Mouse (Mus musculus): ENCODE measurements around the gene Smtnl1.

The Smtnl1 gene

DNA sequence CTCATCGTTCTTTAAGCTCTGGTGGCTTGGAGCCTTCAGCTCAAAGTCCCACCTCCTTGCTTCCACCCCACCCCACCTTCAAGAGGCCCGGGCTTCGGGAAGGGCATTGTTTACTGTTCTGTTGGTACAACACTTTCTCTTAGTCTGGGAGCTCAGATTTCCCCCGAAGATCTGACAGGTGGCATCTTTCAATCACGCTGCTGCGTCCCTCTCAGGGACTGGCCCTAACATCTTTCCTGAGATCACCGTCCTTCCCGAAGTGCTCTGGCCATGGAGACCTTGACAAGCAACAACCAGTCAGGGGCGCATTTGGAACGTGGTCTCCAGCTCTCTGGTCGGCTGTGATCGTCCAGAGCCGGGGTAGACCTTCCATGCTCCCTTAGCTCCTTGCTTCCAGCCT, at the start of gene Smtnl1:
TSS of gene Smtnl1 (minus strand) at position 101 of the 400 bp plus-strand sequence.
- in situ Hi-C loops (cut with MboI, MseI) = no loop called here

DNA sequence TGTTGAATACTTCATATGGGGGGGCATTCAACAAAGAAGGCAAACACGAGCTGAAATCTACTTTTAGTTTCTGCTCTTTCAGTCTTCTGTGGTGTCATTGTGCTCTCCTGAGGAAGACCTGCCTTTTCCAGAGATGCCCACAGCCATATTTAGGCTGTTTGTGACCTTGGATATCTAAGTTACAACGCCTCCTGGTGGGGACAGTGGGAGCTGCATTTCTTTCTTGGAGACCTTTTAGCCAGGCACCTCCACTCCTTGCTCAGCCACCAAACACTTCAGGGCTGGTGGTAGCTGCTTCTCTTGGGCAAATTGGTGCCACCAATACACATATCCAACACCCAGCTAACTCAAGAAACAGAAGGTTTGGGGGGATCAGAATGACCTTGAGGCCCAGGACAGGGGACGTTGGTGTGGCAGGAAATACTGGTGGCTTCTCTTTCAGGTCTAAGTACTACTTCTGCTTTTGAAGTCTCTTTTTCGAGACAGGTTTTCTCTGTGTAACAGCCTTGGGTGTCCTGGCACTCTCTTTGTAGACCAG, 48.2 kb upstream of the Smtnl1 start:
- in situ Hi-C loops (cut with MboI, MseI) = no loop called here

DNA sequence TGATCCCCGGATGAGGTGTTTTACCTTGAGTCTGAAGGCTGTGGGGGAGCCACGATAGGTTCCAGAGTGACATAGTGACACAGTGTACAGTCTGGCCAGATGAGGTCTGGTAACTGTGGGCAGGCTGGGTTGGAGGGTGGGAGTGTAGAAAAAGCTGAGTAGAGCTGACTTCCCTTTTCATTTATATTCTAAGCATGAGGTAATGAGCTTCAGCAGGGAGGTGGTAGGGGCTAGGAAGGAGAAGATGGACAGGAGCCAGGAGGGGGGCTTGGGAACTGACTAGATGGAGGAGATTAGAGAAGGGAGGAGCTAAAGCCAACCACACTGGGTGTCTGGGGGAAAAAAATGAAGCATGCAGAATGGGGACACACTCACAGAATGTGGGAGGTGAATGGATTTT, 46.5 kb upstream of the Smtnl1 start:
- in situ Hi-C loops (cut with MboI, MseI) = no loop called here

DNA sequence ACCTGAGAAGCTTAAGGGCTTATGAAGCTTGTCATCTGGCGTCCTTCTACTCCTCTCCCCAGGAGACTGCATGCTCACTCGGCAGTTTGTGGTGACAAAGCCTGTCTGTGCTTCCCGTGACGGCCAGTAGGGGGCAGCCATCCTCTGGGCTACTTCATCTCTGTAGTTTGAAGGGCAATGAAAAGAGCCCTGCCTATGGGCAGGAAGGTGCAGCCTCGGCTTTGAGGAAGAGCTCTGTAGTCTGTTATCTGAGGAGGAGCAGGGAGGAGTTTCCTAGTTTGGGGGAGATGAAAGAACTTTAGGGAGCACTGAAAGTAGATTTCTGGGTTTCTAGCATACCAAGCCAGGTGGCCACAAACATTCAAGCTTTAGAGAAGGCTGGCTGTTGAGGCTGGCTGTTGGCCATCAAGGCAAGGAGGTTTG, 46.1 kb upstream of the Smtnl1 start:
- in situ Hi-C loops (cut with MboI, MseI) = no loop called here

DNA sequence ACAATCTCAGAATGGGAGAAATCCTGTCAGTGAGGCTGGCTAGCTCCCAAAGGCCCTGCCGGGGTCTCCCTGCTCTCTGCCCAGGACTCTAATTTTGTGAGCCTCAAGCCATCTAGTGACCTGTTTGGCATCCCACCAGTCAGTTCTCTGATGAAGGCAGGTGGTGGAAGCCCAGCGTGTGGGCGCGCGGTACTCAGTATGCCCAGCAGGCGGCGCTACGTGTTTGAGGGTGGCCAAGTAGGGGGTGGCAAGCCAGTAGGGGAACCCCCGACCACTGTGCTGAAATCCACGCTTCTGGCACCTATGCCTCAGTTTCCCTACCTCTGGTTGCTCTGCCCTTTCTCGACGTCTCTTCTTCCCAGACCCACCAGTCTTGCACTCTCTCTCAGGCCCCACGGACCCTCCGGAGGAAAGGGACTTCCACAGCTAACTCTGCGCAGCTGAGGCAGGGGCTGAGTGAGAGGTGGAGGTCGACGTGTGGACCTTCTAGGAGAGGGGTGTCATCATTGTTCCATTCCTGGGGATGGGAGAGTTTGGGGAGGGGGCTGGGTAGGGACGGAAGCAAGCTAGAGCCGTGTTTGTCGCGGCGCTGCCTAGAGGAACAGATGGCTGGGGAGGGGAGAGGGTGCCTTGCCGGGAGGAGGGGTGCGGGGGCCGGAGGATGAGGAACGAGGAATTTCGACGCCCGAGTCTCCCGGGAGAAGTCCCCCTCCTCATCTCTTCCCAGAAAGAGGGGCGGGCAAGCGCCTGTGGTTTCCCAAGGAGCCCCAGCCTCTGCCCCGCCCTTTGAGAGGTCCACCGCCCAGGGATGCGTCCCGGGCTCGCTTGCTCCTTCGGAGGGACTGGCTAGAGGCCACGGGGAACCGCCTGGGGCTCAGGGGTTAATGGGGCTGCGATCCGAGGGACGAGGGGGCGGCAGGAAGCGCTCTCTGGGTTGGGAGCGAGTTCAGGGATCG, 43.4 kb upstream of the Smtnl1 start:
- in situ Hi-C loops (cut with MboI, MseI) = no loop called here

DNA sequence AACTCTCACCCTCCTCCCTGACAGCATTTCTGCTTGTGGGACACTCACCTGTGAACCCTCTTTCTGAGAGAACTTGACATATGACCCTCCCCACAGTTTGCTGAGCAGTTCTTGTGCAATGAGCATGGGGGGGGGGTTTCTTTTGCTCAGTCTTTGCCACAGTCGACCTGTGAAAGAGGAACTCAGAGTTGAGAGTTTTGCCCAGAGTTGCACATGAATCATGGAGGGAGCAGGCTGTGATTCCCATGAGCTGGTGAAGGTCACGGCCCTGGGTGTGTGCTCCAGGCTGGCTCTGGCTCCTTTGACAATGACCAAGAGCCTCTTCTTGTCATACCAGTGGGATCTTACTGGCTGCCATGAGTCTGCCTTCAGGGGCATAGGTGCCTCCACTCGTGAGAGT, 39.8 kb upstream of the Smtnl1 start:
- in situ Hi-C loops (cut with MboI, MseI) = no loop called here

DNA sequence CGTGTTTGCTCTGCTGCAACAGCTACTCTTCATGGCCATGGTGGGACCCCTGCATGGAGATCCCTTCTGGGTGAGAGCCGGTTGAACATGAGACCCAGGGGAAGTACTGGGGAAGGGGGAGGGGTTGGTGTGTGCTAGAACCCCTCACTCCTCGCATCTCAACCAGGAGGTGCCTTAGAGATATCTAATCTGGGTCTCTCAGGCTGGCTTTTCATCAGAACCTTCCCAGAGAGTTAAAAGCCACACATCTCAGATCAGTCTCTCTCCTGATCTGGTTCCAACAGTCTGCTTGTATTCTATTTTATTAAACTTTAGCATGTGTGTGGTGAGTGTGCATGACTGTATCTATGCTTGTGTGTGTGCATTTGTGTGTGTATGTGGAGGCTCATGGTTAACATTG, 39.0 kb upstream of the Smtnl1 start:
- in situ Hi-C loops (cut with MboI, MseI) = no loop called here

DNA sequence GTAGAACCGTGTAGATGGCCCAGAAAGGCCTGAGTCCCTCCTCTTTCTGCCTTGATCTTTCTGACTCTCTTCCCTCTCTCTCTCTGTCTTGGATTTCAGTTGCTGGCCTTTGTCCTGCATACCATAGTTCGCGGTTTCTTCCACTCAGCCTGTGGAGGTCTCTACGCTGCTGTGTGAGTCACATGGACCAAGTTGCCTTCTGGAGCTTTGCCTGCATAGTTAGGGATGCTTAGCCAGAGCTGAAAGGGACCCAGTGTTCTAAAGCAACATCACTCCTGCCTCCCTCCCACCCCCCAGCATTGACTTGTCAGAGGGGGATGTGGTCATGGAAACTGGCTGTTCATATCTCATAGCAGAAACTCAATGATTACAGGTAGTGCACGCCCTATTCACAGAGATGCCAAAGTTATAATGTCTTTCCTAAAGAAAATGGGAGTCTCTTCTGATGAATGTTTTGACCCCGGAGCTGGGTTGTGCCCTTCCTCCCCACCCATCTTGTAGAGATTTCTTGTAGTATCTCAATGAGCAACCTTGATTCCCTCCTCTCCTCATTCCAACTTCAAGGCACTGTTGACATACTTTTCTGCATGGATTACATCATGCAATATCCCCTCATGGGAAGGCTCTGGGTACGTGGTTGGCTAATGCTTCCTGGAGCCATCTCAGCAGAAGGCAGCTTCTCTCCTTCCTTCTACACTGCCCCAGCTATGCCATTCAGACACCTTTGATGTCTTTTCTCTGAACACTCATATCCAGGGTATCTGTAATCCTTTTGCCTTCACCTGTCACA, 37.7 kb upstream of the Smtnl1 start:
- in situ Hi-C loops (cut with MboI, MseI) = no loop called here

DNA sequence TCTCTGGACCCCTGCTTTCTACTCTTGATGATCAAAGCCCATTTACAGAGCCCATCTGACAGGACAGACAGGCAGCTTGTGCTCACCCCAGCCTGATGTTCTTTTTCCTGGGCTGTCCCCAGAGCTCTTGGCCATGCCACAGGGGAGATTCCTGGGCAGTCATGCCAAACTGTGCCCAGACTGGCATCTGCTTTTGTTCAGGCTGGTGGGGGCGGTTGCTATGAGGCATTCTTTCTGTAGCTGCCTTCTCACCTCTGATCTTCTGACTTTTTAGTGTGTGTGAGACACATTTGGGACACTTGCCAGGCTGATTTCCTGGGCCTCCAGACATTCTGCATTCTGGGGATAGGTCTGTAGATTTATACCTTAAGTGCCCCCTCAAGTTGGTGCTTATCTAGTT, 36.1 kb upstream of the Smtnl1 start:
- in situ Hi-C loops (cut with MboI, MseI) = no loop called here

DNA sequence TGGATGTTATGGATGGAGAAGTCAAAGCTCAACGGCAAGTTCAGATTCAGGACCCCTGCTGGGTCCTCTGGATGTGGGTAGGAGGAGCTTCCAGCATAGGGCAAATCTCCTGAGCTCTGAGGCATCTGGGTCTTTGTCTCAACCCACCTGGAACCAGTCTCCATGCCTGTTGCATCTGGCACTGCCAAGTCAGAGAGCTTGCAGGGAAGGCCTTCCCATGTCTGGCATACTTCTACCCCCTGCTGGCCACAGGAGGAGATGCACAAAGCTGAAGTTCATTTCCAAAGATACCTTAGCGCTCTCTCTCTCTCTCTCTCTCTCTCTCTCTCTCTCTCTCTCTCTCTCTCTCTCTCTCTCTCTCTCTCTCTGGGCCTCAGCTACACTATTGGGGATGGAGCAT, 33.3 kb upstream of the Smtnl1 start:
- in situ Hi-C loops (cut with MboI, MseI) = no loop called here

DNA sequence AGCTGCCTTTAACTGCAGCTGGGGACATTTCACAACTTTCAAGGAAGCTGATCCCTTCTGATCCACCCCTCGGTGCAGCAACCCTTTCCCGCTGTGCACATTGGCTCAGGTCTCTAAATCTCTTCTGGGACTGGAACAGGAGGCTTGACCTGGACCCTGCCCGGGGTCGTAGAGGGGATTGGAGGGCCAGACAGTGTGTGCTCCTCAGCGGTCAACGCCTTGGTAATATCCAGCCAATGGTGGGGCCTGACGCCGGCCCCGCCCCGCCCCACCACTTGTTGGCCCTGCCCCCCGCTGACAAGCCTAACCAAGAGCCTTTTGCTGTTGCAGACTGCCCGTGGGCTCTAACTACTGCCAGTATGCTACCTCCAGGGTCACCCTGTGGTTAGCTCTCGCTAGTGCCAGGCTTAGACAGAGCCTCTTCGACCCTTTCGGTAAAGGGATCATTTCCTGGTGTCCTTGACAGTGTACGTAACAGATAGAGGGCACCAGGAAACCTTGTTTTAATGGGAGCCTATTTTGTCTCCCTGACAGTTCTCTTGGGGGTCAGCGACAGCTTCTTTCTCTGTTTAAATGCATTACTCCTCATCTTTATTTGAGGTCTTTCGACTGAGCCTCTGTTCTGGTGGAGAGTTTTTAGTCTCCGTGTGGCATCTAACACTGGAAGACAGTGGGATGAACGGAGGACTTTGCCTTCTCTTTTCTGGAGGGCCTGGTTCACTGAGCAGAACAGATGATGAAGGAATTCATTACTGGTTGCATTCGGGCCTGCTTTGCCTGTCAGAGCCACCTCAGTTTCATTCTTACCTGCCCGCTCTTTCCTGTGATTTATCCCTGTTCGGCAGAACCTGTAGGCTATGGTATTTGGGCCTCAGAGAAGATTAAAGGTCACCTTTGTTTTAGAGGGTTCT, 28.9 kb upstream of the Smtnl1 start:
- in situ Hi-C loops (cut with MboI, MseI) = no loop called here

DNA sequence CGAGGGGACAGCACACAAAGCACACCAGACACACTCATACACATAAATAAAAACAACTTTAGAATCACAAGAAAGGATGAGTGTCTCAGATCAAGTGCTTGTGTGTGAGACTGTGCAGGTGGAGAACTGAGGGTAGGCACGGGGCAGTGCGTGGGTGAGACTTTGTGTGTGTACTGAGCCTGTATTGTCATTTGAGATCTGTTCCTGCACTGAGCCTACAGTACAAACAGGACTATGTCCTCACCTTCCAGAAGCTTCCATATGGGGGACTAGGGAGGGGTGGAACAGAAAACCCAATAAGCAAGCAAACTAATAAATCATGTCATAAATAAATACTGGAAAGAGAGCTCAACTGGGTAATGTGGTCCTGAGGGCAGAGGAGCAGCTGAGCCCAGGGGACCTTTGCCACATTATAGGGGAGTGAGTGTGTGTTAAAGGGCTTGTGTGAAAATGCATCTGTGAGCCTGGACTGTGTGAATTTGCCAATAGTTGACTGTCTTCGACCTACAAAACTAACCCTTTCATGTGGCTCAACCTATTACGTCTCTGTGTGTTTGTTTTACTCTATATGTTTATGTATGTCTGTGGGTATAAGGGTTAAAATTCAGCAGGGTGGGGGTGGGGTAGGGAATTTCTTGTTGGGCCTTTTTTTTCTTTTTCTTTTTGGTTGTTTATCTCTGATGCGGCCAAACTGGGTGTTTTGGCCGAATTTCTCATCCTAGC, 28.1 kb upstream of the Smtnl1 start:
- in situ Hi-C loops (cut with MboI, MseI) = no loop called here

DNA sequence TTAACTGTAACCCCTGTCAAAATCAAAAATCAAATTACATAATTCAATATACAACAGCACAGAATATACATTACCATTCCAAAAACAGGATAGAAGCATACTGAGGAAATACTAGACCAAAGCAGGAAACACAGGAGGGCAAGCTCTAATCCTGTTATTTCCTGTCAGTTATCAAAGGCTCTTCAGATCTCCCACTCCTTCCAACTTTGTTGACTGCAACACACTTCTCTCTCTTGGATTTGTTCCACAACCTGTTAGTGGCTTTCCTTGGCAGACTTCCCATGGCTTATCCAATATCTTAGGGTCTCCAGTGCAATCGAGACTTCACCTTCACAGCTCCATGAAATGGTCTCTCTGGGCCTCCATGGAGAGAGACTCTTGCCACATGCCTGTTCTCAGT, 22.8 kb upstream of the Smtnl1 start:
- in situ Hi-C loops (cut with MboI, MseI) = no loop called here

DNA sequence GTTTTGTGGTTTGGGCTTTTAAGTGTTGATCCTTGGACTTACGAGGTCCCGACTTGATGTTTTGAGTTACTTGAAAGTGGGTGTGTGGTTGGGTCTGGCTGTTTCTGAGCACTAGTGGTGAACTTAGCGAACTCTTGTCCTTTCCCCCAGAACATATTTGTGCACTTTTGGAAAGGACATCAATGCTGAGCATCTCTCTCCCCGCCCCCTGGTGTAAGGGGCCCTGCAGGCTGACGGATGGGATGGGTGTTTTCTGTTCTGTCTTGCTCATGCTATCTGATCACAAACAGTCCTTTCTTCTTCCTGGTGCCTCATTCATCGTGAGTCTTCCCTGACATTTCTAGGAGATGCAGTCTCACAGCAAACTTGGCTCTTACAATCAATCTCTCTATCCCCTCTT, 21.2 kb upstream of the Smtnl1 start:
- in situ Hi-C loops (cut with MboI, MseI) = no loop called here

DNA sequence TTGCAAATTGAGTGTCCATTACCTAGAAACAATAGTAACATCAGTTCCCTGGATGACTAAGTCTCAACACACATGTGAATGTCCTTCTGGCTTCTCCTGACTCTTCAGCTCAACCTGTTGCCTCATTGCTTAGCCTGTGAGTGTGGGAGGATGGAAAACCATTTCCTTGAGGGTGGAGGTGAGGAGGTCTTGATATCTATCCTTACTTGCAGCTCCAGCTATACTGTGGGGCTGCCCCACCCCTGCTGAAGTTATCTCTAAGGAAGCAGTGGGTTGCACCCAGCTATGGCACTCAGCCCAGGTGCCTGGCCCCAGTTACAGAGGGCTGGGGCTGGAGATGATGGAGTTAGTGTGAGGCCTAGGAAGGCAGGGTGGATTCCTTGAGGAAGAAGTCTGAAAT, 19.5 kb upstream of the Smtnl1 start:
- in situ Hi-C loops (cut with MboI, MseI) = no loop called here

DNA sequence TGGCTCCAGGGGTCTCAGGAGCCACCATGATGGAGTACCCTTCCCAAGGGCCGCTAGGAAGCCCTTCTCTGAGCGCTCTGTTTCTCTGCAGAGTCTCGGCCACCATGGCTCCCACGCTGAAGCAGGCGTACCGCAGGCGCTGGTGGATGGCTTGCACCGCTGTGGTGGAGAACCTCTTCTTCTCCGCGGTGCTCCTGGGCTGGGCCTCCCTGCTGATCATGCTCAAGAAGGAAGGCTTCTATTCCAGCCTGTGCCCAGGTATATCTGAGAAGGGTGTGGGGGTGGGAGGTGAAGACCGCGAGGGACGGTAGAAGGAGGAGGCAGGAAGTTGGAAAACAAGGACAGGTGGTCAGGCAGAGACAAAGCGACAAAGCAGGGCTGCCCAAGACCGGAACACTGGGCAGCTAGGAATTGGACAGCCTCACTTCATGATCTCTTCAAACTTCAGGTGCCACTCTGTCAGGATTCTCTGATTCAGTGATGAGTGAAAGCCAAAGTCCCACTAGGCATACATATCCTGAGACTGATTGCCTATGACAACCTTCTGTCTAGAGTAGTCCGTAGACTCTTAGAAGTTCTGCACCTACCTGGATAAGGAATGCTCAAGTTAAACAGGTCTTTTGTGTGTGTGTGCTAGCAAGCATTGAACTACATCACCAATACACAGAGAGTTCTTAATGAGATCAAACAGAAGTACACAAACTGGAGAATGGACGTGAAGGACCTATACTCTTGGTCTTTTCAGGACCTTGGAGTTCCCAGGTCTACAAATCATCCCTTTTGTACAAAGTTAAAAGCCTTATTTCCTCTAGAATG, 18.5 kb upstream of the Smtnl1 start:
- in situ Hi-C loops (cut with MboI, MseI) = no loop called here

DNA sequence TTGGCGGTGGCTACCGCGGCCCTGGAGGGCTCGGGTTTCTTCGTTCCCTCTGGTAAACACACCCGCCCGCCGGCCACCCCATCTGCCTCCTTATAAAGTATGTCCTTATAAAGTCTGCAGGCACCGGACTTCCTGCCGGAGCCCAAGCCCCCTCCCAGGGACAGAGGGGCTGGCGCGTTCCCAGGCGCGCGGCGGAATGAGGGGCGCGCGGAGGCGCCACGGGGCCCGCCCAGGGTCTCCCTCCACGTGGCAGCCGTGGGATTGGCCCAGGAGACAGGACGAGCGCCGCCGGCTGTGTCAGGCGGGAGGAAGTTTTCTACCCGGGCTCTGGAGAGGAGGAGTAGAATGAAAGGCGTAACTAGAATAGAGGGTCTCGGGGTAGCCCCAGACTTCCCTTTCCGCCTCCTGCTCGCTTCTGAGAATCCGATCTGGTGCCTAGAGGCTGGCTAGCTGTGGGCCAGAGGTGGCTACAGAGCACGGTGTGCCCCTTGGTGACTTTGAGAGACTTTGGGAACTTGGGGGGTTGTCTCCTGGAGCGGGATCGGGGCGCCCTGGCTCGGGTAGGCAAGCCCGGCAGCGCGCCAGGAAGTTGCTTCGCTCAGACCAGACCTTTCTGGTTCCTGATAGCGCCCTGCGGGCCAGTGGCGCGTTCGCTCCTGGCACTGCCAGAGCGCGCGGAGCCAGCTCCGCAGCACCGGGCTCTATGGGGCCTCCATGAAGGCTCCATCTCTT, 17.7 kb upstream of the Smtnl1 start:
- in situ Hi-C loops (cut with MboI, MseI) = no loop called here

DNA sequence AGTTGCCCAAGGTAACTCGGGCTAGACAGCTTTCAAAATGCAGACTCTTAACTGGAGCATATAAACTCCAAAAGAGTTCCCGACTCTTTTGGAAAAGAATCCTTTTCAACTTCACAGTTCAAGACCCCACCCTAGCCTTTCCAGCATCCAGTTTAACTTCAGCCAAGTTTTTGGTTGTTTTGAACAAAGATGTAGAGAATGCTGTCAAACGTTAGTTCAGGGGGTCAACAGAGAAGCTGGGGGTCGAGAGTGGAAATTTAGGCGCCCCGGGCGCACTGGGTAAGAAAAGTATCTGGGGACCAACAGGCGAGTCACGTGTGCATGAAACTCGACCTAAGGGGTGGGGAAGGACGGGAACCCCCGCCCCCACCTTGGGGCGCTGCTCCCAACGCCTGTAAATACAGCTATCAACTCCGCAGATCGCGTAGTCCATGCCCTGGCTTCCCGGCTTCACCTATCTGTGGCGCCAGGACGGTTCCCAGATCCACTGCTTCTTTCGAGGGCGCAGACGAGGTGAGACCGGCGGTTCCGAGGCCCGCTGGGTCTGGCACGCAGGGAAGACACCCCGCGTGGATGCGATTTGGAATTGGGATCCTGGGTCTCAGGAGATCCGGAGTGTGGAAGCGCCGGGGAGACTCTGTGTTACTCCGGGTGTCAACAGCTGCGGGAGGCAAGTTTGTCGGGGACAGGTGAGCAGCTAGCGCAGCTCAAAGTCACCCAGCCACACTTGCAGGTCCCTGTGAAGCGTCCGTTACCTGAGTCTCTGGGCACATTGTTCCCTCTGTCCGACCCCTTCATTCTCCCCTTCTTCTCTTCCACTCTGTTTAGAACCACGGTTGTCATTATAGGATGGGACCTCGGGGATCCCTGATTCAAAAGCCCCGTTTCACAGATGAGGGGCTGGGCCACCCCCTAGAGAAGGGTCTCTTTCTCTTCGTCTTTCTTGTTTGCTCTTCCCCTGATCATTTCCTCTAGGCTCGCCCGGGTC, 16.8 kb upstream of the Smtnl1 start:
- in situ Hi-C loops (cut with MboI, MseI) = no loop called here
